Mouse (Mus musculus): ENCODE measurements at regions not wholly inside any gene's neighbourhood (a gene's known extent, or its start where the extent isn't known, plus 50 kb on each side); places are given as distances from the start of the nearest gene placed in this dataset.

- no peak for TF ChIP-seq CTCF (IDR thresholded peaks at IDR 0.05; ENCODE audit: low read depth)
- no peak for TF ChIP-seq EP300 (IDR thresholded peaks at IDR 0.05; ENCODE audit: low read depth)
Observed at GRCm38 (mm10) chr2:45245506-45245905, 128.3 kb upstream of the Zeb2 start.
